35 mouse cellular contexts compared by ENCODE assay signal in genomic region chr5:115002781-115003180, GRCm38 (mm10). TPM values are rescaled to one million over a fixed set of nuclear protein-coding genes. Genes with fewer than 3 reads are reported as not detected.
DNase-seq lines count a peak whose midpoint lies in the region; ATAC-seq and TF ChIP-seq lines count a peak whose summit lies in the region.
"Had no signal": no experiment of that assay in that cellular context is flagged by ENCODE, and none has a peak within 500 bp of the region (broad histone marks: within the 10 kb centered on the region; RNA-seq: fewer than 3 reads in every experiment).

No protein-coding gene starts in this region.

- WGBS in liver, embryonic 11.5 days = 53% methylated on average over 6 of the region's 6 CpGs
- WGBS in forebrain, embryonic 10.5 days = 81% methylated on average over 6 of the region's 6 CpGs

- H3K79me2 ChIP-seq in CH12.LX (replicated peaks; ENCODE audit: control insufficient read depth, extremely low read depth, insufficient read depth, poor library complexity, severe bottlenecking) = no peaks in the 10 kb centered on the region

- dilution Hi-C loops in CH12.LX (cut with MboI; ENCODE audit: extremely low pct_ligation_motif_present, extremely low pct_unique_long_range_greater_than_20kb, low sequenced_read_pairs) = no loop called here

- intact Hi-C loops in gastrocnemius, adult 2 months (cut with DNase I) = no loop called here
- intact Hi-C loops in heart, postnatal 36 days (cut with DNase I) = no loop called here

- H3K27me3 ChIP-seq in liver, embryonic 11.5 days (replicated peaks; ENCODE audit: control insufficient read depth, insufficient read depth, low read length) = 0 out of 2 replicates have a peak, but pooled peaks cover 3% of the 10 kb centered on the region
- peaks cover 2% of the 10 kb centered on the region for H3K27me3 ChIP-seq in CH12.LX (replicated peaks)
- no peaks in the 10 kb centered on the region for H3K27me3 ChIP-seq in forebrain, embryonic 10.5 days (ENCODE audit: poor library complexity, severe bottlenecking)
- H3K27me3 ChIP-seq: embryonic facial prominence, embryonic 13.5 days; forebrain, embryonic 12.5 days; intestine, embryonic 15.5 days; limb, embryonic 12.5 days; midbrain, embryonic 12.5 days; neural tube, embryonic 13.5 days; stomach, embryonic 15.5 days had no signal

- TF ChIP-seq CTCF in gastrocnemius, adult 2 months (IDR thresholded peaks at IDR 0.05) = no peak
- TF ChIP-seq CTCF in CH12.LX (conservative IDR thresholded peaks at IDR 0.05 in 1 of 2, IDR thresholded peaks at IDR 0.05 in 1 of 2; ENCODE audit: low read depth in 2 of 2, low read length in 2 of 2) = no peak

- no peaks in the 10 kb centered on the region for H3K9me3 ChIP-seq in liver, embryonic 11.5 days (ENCODE audit: control insufficient read depth, low read length)
- H3K9me3 ChIP-seq in CH12.LX (replicated peaks; ENCODE audit: low read length) = no peaks in the 10 kb centered on the region
- no peaks in the 10 kb centered on the region for H3K9me3 ChIP-seq in forebrain, embryonic 10.5 days
- H3K9me3 ChIP-seq: embryonic facial prominence, embryonic 13.5 days; forebrain, embryonic 12.5 days; heart, embryonic 15.5 days; hindbrain, embryonic 12.5 days; intestine, embryonic 15.5 days; limb, embryonic 12.5 days; liver, embryonic 13.5 days; midbrain, embryonic 12.5 days; neural tube, embryonic 13.5 days; stomach, embryonic 15.5 days had no signal

- H3K9ac ChIP-seq in liver, embryonic 11.5 days (ENCODE audit: low read depth, low read length) = no peak overlapping the region
- 0 out of 2 replicates have a peak overlapping the region, but pooled peaks have one; percentile 10 for H3K9ac ChIP-seq in CH12.LX (ENCODE audit: insufficient read depth, low read depth)
- H3K9ac ChIP-seq: embryonic facial prominence, embryonic 13.5 days; forebrain, embryonic 12.5 days; heart, embryonic 15.5 days; hindbrain, embryonic 12.5 days; intestine, embryonic 15.5 days; limb, embryonic 12.5 days; liver, embryonic 13.5 days; midbrain, embryonic 12.5 days; neural tube, embryonic 13.5 days; stomach, embryonic 15.5 days had no signal

- TF ChIP-seq RAD21 in CH12.LX (IDR thresholded peaks at IDR 0.05; ENCODE audit: low read depth, low read length) = no peak

- TF ChIP-seq EP300 in CH12.LX (IDR thresholded peaks at IDR 0.05; ENCODE audit: low read length) = no peak

- peak; percentile 63 for DNase-seq in gastrocnemius, adult 2 months
- DNase-seq in gastrocnemius, postnatal 4 days (ENCODE audit: low spot score in 2 of 2) = no peak
- peak; percentile 3 for DNase-seq in liver
- no peak for DNase-seq in liver, embryonic 11.5 days (ENCODE audit: low spot score)
- DNase-seq in CH12.LX (ENCODE audit: extremely low read depth) = no peak
- peak; percentile 85 for DNase-seq in skeletal muscle tissue, adult 2 months (ENCODE audit: low read depth, low spot score)
- DNase-seq in heart, postnatal 36 days = no peak
- no peak for DNase-seq in forebrain, embryonic 10.5 days (ENCODE audit: extremely low spot score, low spot score)
- DNase-seq: adrenal gland, postnatal 25 days; cerebellum, adult 11-12 months; cerebellum, adult 9-11 months; kidney, adult 9 months; kidney, postnatal 14 days; liver, embryonic 13.5 days; lung, adult 2 months; lung, postnatal 10 days; thymus, adult 18-20 months; thymus, postnatal 25 days had no signal

- no peaks in the 10 kb centered on the region for H3K36me3 ChIP-seq in liver, embryonic 11.5 days (ENCODE audit: control insufficient read depth, insufficient read depth, low read length)
- no peaks in the 10 kb centered on the region for H3K36me3 ChIP-seq in CH12.LX (replicated peaks in 1 of 2; ENCODE audit: control insufficient read depth in 1 of 2, insufficient read depth in 1 of 2, low read length in 1 of 2)
- no peaks in the 10 kb centered on the region for H3K36me3 ChIP-seq in forebrain, embryonic 10.5 days (replicated peaks)
- H3K36me3 ChIP-seq: embryonic facial prominence, embryonic 13.5 days; forebrain, embryonic 12.5 days; heart, embryonic 15.5 days; hindbrain, embryonic 12.5 days; intestine, embryonic 15.5 days; limb, embryonic 12.5 days; liver, embryonic 13.5 days; midbrain, embryonic 12.5 days; neural tube, embryonic 13.5 days; stomach, embryonic 15.5 days had no signal

- H3K4me1 ChIP-seq in liver, embryonic 11.5 days (replicated peaks; ENCODE audit: control insufficient read depth, insufficient read depth, low read length) = peaks cover 3% of the 10 kb centered on the region; the same call in 1 of the 2 replicates
- H3K4me1 ChIP-seq in CH12.LX (ENCODE audit: control insufficient read depth in 1 of 2, insufficient read depth in 2 of 2) = peaks cover 8 to 28% of the 10 kb centered on the region in 2 experiments
- H3K4me1 ChIP-seq in forebrain, embryonic 10.5 days = 0 out of 2 replicates have a peak, but pooled peaks cover 7% of the 10 kb centered on the region
- H3K4me1 ChIP-seq: forebrain, embryonic 12.5 days; hindbrain, embryonic 12.5 days; intestine, embryonic 15.5 days; limb, embryonic 12.5 days; midbrain, embryonic 12.5 days; neural tube, embryonic 13.5 days; stomach, embryonic 15.5 days had no signal

- H3K4me2 ChIP-seq in liver, embryonic 11.5 days = no peak overlapping the region
- peak overlapping the region; percentile 88 for H3K4me2 ChIP-seq in CH12.LX (ENCODE audit: insufficient read depth, low read depth, poor library complexity, severe bottlenecking)
- H3K4me2 ChIP-seq: embryonic facial prominence, embryonic 13.5 days; forebrain, embryonic 12.5 days; heart, embryonic 15.5 days; hindbrain, embryonic 12.5 days; intestine, embryonic 15.5 days; limb, embryonic 12.5 days; liver, embryonic 13.5 days; midbrain, embryonic 12.5 days; neural tube, embryonic 13.5 days; stomach, embryonic 15.5 days had no signal

- peak overlapping the region; percentile 46 for H3K4me3 ChIP-seq in gastrocnemius, adult 2 months
- no peak overlapping the region for H3K4me3 ChIP-seq in liver, embryonic 11.5 days (ENCODE audit: low read depth, low read length)
- peak overlapping the region in 1 of 3 experiments; percentile 24 for H3K4me3 ChIP-seq in CH12.LX (replicated peaks in 1 of 3; ENCODE audit: low read depth in 2 of 3, low read length in 2 of 3, poor library complexity in 1 of 3)
- H3K4me3 ChIP-seq in forebrain, embryonic 10.5 days = no peak overlapping the region
- H3K4me3 ChIP-seq: embryonic facial prominence, embryonic 13.5 days; forebrain, embryonic 12.5 days; heart, embryonic 15.5 days; hindbrain, embryonic 12.5 days; intestine, embryonic 15.5 days; limb, embryonic 12.5 days; liver, embryonic 13.5 days; midbrain, embryonic 12.5 days; neural tube, embryonic 13.5 days; stomach, embryonic 15.5 days had no signal

- H3K27ac ChIP-seq in gastrocnemius, adult 2 months = peak overlapping the region; percentile 78
- no peak overlapping the region for H3K27ac ChIP-seq in liver, embryonic 11.5 days (ENCODE audit: low read depth, low read length)
- no peak overlapping the region for H3K27ac ChIP-seq in CH12.LX (ENCODE audit: insufficient read depth, low read depth)
- no peak overlapping the region for H3K27ac ChIP-seq in forebrain, embryonic 10.5 days
- H3K27ac ChIP-seq: embryonic facial prominence, embryonic 13.5 days; forebrain, embryonic 12.5 days; heart, embryonic 15.5 days; hindbrain, embryonic 12.5 days; hindbrain, postnatal 0 days; intestine, embryonic 15.5 days; limb, embryonic 12.5 days; liver, embryonic 13.5 days; midbrain, embryonic 12.5 days; neural tube, embryonic 13.5 days; stomach, embryonic 15.5 days had no signal

- in situ Hi-C loops in CH12.LX (cut with MboI; ENCODE audit: low pct_ligation_motif_present, low pct_unique_long_range_greater_than_20kb, low sequenced_read_pairs) = no loop called here

- no peak for TF ChIP-seq POLR2A in CH12.LX (IDR thresholded peaks at IDR 0.05; ENCODE audit: low read depth, low read length)

- ATAC-seq in liver, embryonic 11.5 days (replicated peaks; ENCODE audit: low FRiP score) = no peak
- ATAC-seq: CD4-positive, CD25-positive, alpha-beta regulatory T cell, adult 4 months; hindbrain, postnatal 0 days; intestine, embryonic 15.5 days had no signal

TF ChIP-seq in CH12.LX, 34 proteins besides CTCF, POLR2A, EP300 and RAD21:
- no peak for TF ChIP-seq ELF1 (IDR thresholded peaks at IDR 0.05; ENCODE audit: low read depth, low read length)
- no peak for TF ChIP-seq ZC3H11A (IDR thresholded peaks at IDR 0.05; ENCODE audit: low read depth, low read length)

RNA-seq across cellular contexts. Expression of gene Sppl3, which starts 8.2 kb away (rescaled TPM):
- 10 to 100 TPM; 20.1 to 20.8 TPM for total RNA-seq in gastrocnemius, adult 2 months (2021)
- total RNA-seq in gastrocnemius, postnatal 4 days (2021) = 10 to 100 TPM; 61.2 to 64.0 TPM
- polyA plus RNA-seq in liver, embryonic 11.5 days (2014; fragmentation: Nextera tagmentation; extraction: Ambion mirVana) = 14.8 and 17.6 TPM in 2 replicates
- total RNA-seq in CH12.LX (2012; rRNA removed) (13.6 and 14.3 TPM in 2 replicates), CH12.LX (2014; rRNA removed) (12.1 and 14.9 TPM in 2 replicates)
- polyA plus RNA-seq in CH12.LX (2012; ENCODE audit: insufficient read length, low read depth) = 18.3 and 29.2 TPM in 2 replicates
- 10 to 100 TPM; 33.0 to 35.8 TPM for total RNA-seq in heart, postnatal 36 days (2021)
- 11.8 and 13.3 TPM in 2 replicates for polyA plus RNA-seq in forebrain, embryonic 10.5 days (2016; fragmentation: Nextera tagmentation; extraction: Ambion mirVana)

RNA-seq across cellular contexts. Expression of gene Hnf1a, which starts 31.9 kb away (rescaled TPM):
- not detected for total RNA-seq in gastrocnemius, adult 2 months (2021)
- total RNA-seq in gastrocnemius, postnatal 4 days (2021) = not detected
- polyA plus RNA-seq in liver, embryonic 11.5 days (2014; fragmentation: Nextera tagmentation; extraction: Ambion mirVana) = 2.7 and 4.1 TPM in 2 replicates
- total RNA-seq in CH12.LX (2012; rRNA removed) (not detected in 2 replicates), CH12.LX (2014; rRNA removed) (not detected in 2 replicates)
- polyA plus RNA-seq in CH12.LX (2012; ENCODE audit: insufficient read length, low read depth) = not detected in 2 replicates
- not detected for total RNA-seq in heart, postnatal 36 days (2021)
- polyA plus RNA-seq in forebrain, embryonic 10.5 days (2016; fragmentation: Nextera tagmentation; extraction: Ambion mirVana) = not detected in 2 replicates
- total RNA-seq: adrenal gland, adult 18-20 months; adrenal gland, postnatal 25 days; heart, postnatal 25 days; hindbrain, postnatal 0 days; layer of hippocampus, adult 18-20 months; layer of hippocampus, postnatal 10 days; left cerebral cortex, adult 18-20 months; left cerebral cortex, postnatal 25 days had no signal
- polyA plus RNA-seq: embryonic facial prominence, embryonic 13.5 days; forebrain, embryonic 12.5 days; limb, embryonic 12.5 days; lung, adult 2 months had no signal

Comparison
In these comparisons a context has a peak if more than half of its experiments do, and no peak if none do; other contexts are left out.
1. DNase-seq: peak in gastrocnemius, adult 2 months (single experiment), liver (single experiment) and skeletal muscle tissue, adult 2 months (single experiment); none in gastrocnemius, postnatal 4 days (0 of 2), liver, embryonic 11.5 days (single experiment), CH12.LX (single experiment), heart, postnatal 36 days (0 of 2) and forebrain, embryonic 10.5 days (single experiment).